Mouse (Mus musculus): ENCODE data around the gene Ggact. TPM values are rescaled to one million over a fixed set of nuclear protein-coding genes. Genes with fewer than 3 reads are reported as not detected.

Ggact gene
- 137 and 143 TPM in 2 replicates for polyA plus RNA-seq (2012; rRNA removed)

GRCm38 (mm10) chr14:122913657-122914056 is at the start of gene Ggact:
Gene Ggact (minus strand): TSS chr14:122913757.
- Histone ChIP-seq H3K27ac (ENCODE audit: insufficient read depth, low read length) (peak within 1 kb of the TSS; percentile 97), H3K4me3 (replicated peaks; ENCODE audit: insufficient read depth, low read depth, low read length) (peak within 1 kb of the TSS; percentile 92), H3K27me3 (ENCODE audit: control insufficient read depth, insufficient read depth, low read length) (no peaks in the 10 kb centered on the region), H3K4me1 (ENCODE audit: control insufficient read depth, insufficient read depth, low read length) (peaks cover 9% of the 10 kb centered on the region; the same call in 1 of the 2 replicates)
- DNase-seq: no peak
- TF ChIP-seq CTCF (IDR thresholded peaks at IDR 0.05; ENCODE audit: borderline replicate concordance, insufficient read depth, low read depth, low read length) (no peak), POLR2A (IDR thresholded peaks at IDR 0.05; ENCODE audit: borderline replicate concordance, insufficient read depth, low read length) (no peak)
- WGBS: 52% methylated on average over 6 of the region's 6 CpGs

- Histone ChIP-seq H3K27me3 (ENCODE audit: control insufficient read depth, insufficient read depth, low read length) (no peaks in the 10 kb centered on the region), H3K4me1 (ENCODE audit: control insufficient read depth, insufficient read depth, low read length) (peaks cover 13% of the 10 kb centered on the region; the same call in 1 of the 2 replicates), H3K27ac (ENCODE audit: insufficient read depth, low read length) (peak overlapping the region; percentile 48), H3K4me3 (replicated peaks; ENCODE audit: insufficient read depth, low read depth, low read length) (peak overlapping the region; percentile 0)
- TF ChIP-seq CTCF (IDR thresholded peaks at IDR 0.05; ENCODE audit: borderline replicate concordance, insufficient read depth, low read depth, low read length) (no peak), POLR2A (IDR thresholded peaks at IDR 0.05; ENCODE audit: borderline replicate concordance, insufficient read depth, low read length) (peak; percentile 12; the same call in 1 of the 2 replicates)
- 4% methylated on average over 8 of the region's 8 CpGs for WGBS
- peak; percentile 97 for DNase-seq
These were observed 44.4 kb upstream of the Ggact start for GRCm38 (mm10) chr14:122957941-122958340.

GRCm38 (mm10) chr14:122953331-122953730 is 39.8 kb upstream of the Ggact start:
- TF ChIP-seq POLR2A (IDR thresholded peaks at IDR 0.05; ENCODE audit: borderline replicate concordance, insufficient read depth, low read length) (no peak), CTCF (IDR thresholded peaks at IDR 0.05; ENCODE audit: borderline replicate concordance, insufficient read depth, low read depth, low read length) (peak; percentile 64)
- Histone ChIP-seq H3K4me3 (replicated peaks; ENCODE audit: insufficient read depth, low read depth, low read length) (no peak overlapping the region), H3K27me3 (ENCODE audit: control insufficient read depth, insufficient read depth, low read length) (no peaks in the 10 kb centered on the region), H3K4me1 (ENCODE audit: control insufficient read depth, insufficient read depth, low read length) (peaks cover 12% of the 10 kb centered on the region), H3K27ac (ENCODE audit: insufficient read depth, low read length) (no peak overlapping the region; the same call in 1 of the 2 replicates)
- DNase-seq: peak; percentile 63 to 69
- 5% methylated on average over 1 of the region's 1 CpGs for WGBS

GRCm38 (mm10) chr14:122952556-122952955 is 39.0 kb upstream of the Ggact start:
- TF ChIP-seq CTCF (IDR thresholded peaks at IDR 0.05; ENCODE audit: borderline replicate concordance, insufficient read depth, low read depth, low read length) (no peak), POLR2A (IDR thresholded peaks at IDR 0.05; ENCODE audit: borderline replicate concordance, insufficient read depth, low read length) (no peak)
- Histone ChIP-seq H3K4me3 (replicated peaks; ENCODE audit: insufficient read depth, low read depth, low read length) (no peak overlapping the region), H3K27ac (ENCODE audit: insufficient read depth, low read length) (no peak overlapping the region), H3K4me1 (ENCODE audit: control insufficient read depth, insufficient read depth, low read length) (peaks cover 8% of the 10 kb centered on the region), H3K27me3 (ENCODE audit: control insufficient read depth, insufficient read depth, low read length) (no peaks in the 10 kb centered on the region)
- no peak for DNase-seq
- 74% methylated on average over 1 of the region's 1 CpGs for WGBS

GRCm38 (mm10) chr14:122951676-122952445 is 38.3 kb upstream of the Ggact start:
- H3K4me3 ChIP-seq (replicated peaks; ENCODE audit: insufficient read depth, low read depth, low read length): no peak overlapping the region
- DNase-seq: no peak
- peaks cover 8% of the 10 kb centered on the region for H3K4me1 ChIP-seq (ENCODE audit: control insufficient read depth, insufficient read depth, low read length)
- no peaks in the 10 kb centered on the region for H3K27me3 ChIP-seq (ENCODE audit: control insufficient read depth, insufficient read depth, low read length)
- no peak overlapping the region for H3K27ac ChIP-seq (ENCODE audit: insufficient read depth, low read length)
- no peak for TF ChIP-seq CTCF (IDR thresholded peaks at IDR 0.05; ENCODE audit: borderline replicate concordance, insufficient read depth, low read depth, low read length)
- TF ChIP-seq POLR2A (IDR thresholded peaks at IDR 0.05; ENCODE audit: borderline replicate concordance, insufficient read depth, low read length): no peak
- 54% methylated on average over 6 of the region's 6 CpGs for WGBS

- H3K4me1 ChIP-seq (ENCODE audit: control insufficient read depth, insufficient read depth, low read length): peaks cover 8% of the 10 kb centered on the region
- H3K4me3 ChIP-seq (replicated peaks; ENCODE audit: insufficient read depth, low read depth, low read length): no peak overlapping the region
- H3K27ac ChIP-seq (ENCODE audit: insufficient read depth, low read length): no peak overlapping the region
- H3K27me3 ChIP-seq (ENCODE audit: control insufficient read depth, insufficient read depth, low read length): no peaks in the 10 kb centered on the region
- TF ChIP-seq POLR2A (IDR thresholded peaks at IDR 0.05; ENCODE audit: borderline replicate concordance, insufficient read depth, low read length) (no peak), CTCF (IDR thresholded peaks at IDR 0.05; ENCODE audit: borderline replicate concordance, insufficient read depth, low read depth, low read length) (peak; percentile 21; the same call in 1 of the 2 replicates)
- 100% methylated on average over 1 of the region's 1 CpGs for WGBS
- DNase-seq: no peak
These were observed 37.4 kb upstream of the Ggact start for GRCm38 (mm10) chr14:122950915-122951314.

- Histone ChIP-seq H3K27me3 (ENCODE audit: control insufficient read depth, insufficient read depth, low read length) (no peaks in the 10 kb centered on the region), H3K4me1 (ENCODE audit: control insufficient read depth, insufficient read depth, low read length) (no peaks in the 10 kb centered on the region), H3K27ac (ENCODE audit: insufficient read depth, low read length) (no peak overlapping the region), H3K4me3 (replicated peaks; ENCODE audit: insufficient read depth, low read depth, low read length) (no peak overlapping the region)
- no peak for TF ChIP-seq CTCF (IDR thresholded peaks at IDR 0.05; ENCODE audit: borderline replicate concordance, insufficient read depth, low read depth, low read length)
- no peak for TF ChIP-seq POLR2A (IDR thresholded peaks at IDR 0.05; ENCODE audit: borderline replicate concordance, insufficient read depth, low read length)
- WGBS: 92% methylated on average over 3 of the region's 3 CpGs
- no peak for DNase-seq
These were observed 29.9 kb upstream of the Ggact start for GRCm38 (mm10) chr14:122943475-122943853.

Measured in cerebellum, adult 2 months (tissue).